Mouse (Mus musculus): ENCODE data around the gene Ahcyl1. TPM values are rescaled to one million over a fixed set of nuclear protein-coding genes. Genes with fewer than 3 reads are reported as not detected.

Ahcyl1 gene
- polyA plus RNA-seq, 1 experiment from 2014 or later, result 103 TPM

- 66% methylated on average over 2 of the region's 2 CpGs for WGBS
- Histone ChIP-seq H3K4me1 (ENCODE audit: control insufficient read depth, insufficient read depth, low read length) (peaks cover 27% of the 10 kb centered on the region), H3K4me2 (replicated peaks; ENCODE audit: low read depth, low read length) (no peak overlapping the region), H3K9me3 (ENCODE audit: control insufficient read depth, low read depth, low read length) (no peaks in the 10 kb centered on the region), H3K4me3 (ENCODE audit: low read depth, low read length) (no peak overlapping the region), H3K27me3 (ENCODE audit: control insufficient read depth, insufficient read depth, low read length) (no peaks in the 10 kb centered on the region), H3K27ac (ENCODE audit: low read length) (no peak overlapping the region; the same call in 1 of the 2 replicates), H3K9ac (replicated peaks; ENCODE audit: low read depth, low read length) (no peak overlapping the region), H3K36me3 (ENCODE audit: control insufficient read depth, insufficient read depth, low read length) (no peaks in the 10 kb centered on the region)
- ATAC-seq (ENCODE audit: insufficient number of reproducible peaks, insufficient read depth, low FRiP score, low read depth), result no peak
Measured at GRCm38 (mm10) chr3:107685652-107686051, 10.7 kb downstream of the Ahcyl1 start.

DNA sequence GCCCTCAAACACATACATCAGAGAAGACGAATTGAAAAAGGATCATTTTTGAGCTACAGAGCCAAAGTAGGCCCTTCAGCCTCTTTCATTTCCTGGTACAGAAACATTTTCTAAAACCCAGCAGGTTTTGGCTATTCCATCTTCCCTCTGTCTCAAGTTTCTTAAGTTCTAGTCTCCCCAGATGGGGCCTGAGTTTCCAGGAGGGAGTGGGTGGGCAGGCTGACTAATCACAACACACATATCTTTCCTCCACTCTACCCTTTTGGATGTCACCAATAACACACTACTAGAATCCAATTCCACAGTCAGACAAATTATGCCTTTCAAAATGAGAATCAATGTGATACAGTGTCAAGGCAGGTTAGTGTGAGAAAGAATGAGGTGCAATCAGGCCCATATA lies 12.8 kb downstream of the Ahcyl1 start:
- no peak for ATAC-seq (ENCODE audit: insufficient number of reproducible peaks, insufficient read depth, low FRiP score, low read depth)

DNA sequence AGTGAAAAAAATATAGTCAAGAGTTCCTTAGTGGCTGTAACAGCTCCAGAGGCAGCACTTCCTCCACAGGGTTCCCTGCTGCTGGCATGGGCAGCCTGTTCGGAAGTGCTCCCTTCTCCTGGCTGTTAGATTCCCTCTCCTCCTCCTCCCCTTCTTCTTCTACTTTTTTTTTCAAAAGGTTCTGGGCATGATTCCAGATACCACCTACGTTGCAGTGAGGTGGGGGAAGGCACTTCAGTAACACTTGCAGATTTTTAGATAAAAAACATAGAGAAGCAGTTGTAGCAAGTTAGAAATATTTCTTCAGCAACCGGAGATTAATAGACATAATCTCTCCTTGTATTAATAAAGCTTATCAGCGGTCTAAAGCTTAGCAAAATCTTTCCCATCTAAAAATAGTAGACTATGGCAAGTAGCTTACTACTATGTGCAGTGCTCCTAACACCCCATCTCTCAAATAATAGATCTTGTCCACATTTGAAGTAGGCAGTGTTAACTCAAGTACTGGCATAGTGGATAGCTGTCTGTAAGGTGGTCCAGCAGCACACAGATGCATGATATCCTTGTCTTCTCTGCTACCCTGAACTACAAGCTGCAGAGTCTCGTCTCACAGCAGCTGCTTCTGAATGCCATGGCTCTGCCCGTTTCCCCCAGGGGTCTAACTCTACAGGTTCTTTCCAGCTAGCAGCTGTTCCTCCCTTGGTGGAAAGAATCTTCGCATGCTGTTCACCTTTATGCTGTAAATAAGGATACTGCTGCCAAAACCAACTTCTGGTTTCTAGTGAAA lies 15.4 kb downstream of the Ahcyl1 start:
- Histone ChIP-seq H3K4me3 (ENCODE audit: low read depth, low read length) (no peak overlapping the region), H3K27ac (ENCODE audit: low read length) (peak overlapping the region; percentile 62; the same call in 1 of the 2 replicates), H3K9me3 (ENCODE audit: control insufficient read depth, low read depth, low read length) (no peaks in the 10 kb centered on the region), H3K4me2 (replicated peaks; ENCODE audit: low read depth, low read length) (0 out of 2 replicates have a peak overlapping the region, but pooled peaks have one; percentile 6), H3K9ac (replicated peaks; ENCODE audit: low read depth, low read length) (no peak overlapping the region), H3K4me1 (ENCODE audit: control insufficient read depth, insufficient read depth, low read length) (peaks cover 14% of the 10 kb centered on the region), H3K27me3 (ENCODE audit: control insufficient read depth, insufficient read depth, low read length) (no peaks in the 10 kb centered on the region), H3K36me3 (ENCODE audit: control insufficient read depth, insufficient read depth, low read length) (peaks cover 5% of the 10 kb centered on the region; the same call in 1 of the 2 replicates)
- ATAC-seq (ENCODE audit: insufficient number of reproducible peaks, insufficient read depth, low FRiP score, low read depth), result peak; percentile 46; the same call in 1 of the 2 replicates
- WGBS, result 24% methylated on average over 7 of the region's 7 CpGs

More for the DNA sequence above, 12.8 kb downstream of the Ahcyl1 start:
- H3K4me3 ChIP-seq (ENCODE audit: low read depth, low read length), result no peak overlapping the region
- peaks cover 16% of the 10 kb centered on the region for H3K4me1 ChIP-seq (ENCODE audit: control insufficient read depth, insufficient read depth, low read length)
- 77% methylated on average over 1 of the region's 1 CpGs for WGBS
- no peak overlapping the region for H3K4me2 ChIP-seq (replicated peaks; ENCODE audit: low read depth, low read length)
- H3K36me3 ChIP-seq (ENCODE audit: control insufficient read depth, insufficient read depth, low read length), result no peaks in the 10 kb centered on the region
- H3K9me3 ChIP-seq (ENCODE audit: control insufficient read depth, low read depth, low read length), result no peaks in the 10 kb centered on the region
- no peak overlapping the region for H3K9ac ChIP-seq (replicated peaks; ENCODE audit: low read depth, low read length)
- H3K27me3 ChIP-seq (ENCODE audit: control insufficient read depth, insufficient read depth, low read length), result no peaks in the 10 kb centered on the region
- H3K27ac ChIP-seq (ENCODE audit: low read length), result no peak overlapping the region

GRCm38 (mm10) chr3:107671509-107671908 lies 24.9 kb downstream of the Ahcyl1 start:
- Histone ChIP-seq H3K4me3 (ENCODE audit: low read depth, low read length) (no peak overlapping the region), H3K36me3 (ENCODE audit: control insufficient read depth, insufficient read depth, low read length) (peaks cover 86% of the 10 kb centered on the region), H3K27me3 (ENCODE audit: control insufficient read depth, insufficient read depth, low read length) (no peaks in the 10 kb centered on the region), H3K9ac (replicated peaks; ENCODE audit: low read depth, low read length) (no peak overlapping the region), H3K9me3 (ENCODE audit: control insufficient read depth, low read depth, low read length) (no peaks in the 10 kb centered on the region), H3K4me1 (ENCODE audit: control insufficient read depth, insufficient read depth, low read length) (no peaks in the 10 kb centered on the region), H3K4me2 (replicated peaks; ENCODE audit: low read depth, low read length) (no peak overlapping the region), H3K27ac (ENCODE audit: low read length) (no peak overlapping the region)
- ATAC-seq (ENCODE audit: insufficient number of reproducible peaks, insufficient read depth, low FRiP score, low read depth), result no peak
- 92% methylated on average over 2 of the region's 2 CpGs for WGBS

- ATAC-seq (ENCODE audit: insufficient number of reproducible peaks, insufficient read depth, low FRiP score, low read depth), result no peak
- Histone ChIP-seq H3K4me3 (ENCODE audit: low read depth, low read length) (no peak overlapping the region), H3K9me3 (ENCODE audit: control insufficient read depth, low read depth, low read length) (no peaks in the 10 kb centered on the region), H3K36me3 (ENCODE audit: control insufficient read depth, insufficient read depth, low read length) (peaks cover 89% of the 10 kb centered on the region), H3K4me1 (ENCODE audit: control insufficient read depth, insufficient read depth, low read length) (no peaks in the 10 kb centered on the region), H3K4me2 (replicated peaks; ENCODE audit: low read depth, low read length) (no peak overlapping the region), H3K27ac (ENCODE audit: low read length) (no peak overlapping the region), H3K9ac (replicated peaks; ENCODE audit: low read depth, low read length) (no peak overlapping the region), H3K27me3 (ENCODE audit: control insufficient read depth, insufficient read depth, low read length) (no peaks in the 10 kb centered on the region)
- 69% methylated on average over 4 of the region's 4 CpGs for WGBS
Measured at GRCm38 (mm10) chr3:107670500-107670899, 25.9 kb downstream of the Ahcyl1 start.

DNA sequence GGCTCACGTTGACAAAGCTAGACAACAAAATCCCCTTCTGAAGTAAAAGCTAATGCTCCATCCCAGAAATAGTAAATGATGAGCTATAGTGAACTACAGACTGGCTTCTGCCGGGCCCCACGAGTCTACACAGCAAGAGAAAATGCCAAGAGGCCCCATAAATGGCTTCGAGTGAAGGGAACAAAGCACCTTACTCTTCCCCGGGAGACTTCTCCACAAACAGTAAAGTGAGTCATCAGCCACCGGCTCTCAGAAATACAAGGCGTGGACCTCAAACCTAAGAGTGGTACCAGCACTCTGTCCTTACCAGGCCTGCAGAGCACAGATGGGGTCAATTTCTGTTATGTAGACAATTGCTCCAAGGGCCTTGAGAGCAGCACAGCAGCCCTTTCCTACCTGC lies 27.6 kb downstream of the Ahcyl1 start:
- H3K4me2 ChIP-seq (replicated peaks; ENCODE audit: low read depth, low read length), result no peak overlapping the region
- 87% methylated on average over 7 of the region's 7 CpGs for WGBS
- no peak overlapping the region for H3K4me3 ChIP-seq (ENCODE audit: low read depth, low read length)
- H3K36me3 ChIP-seq (ENCODE audit: control insufficient read depth, insufficient read depth, low read length), result peaks cover 88% of the 10 kb centered on the region
- no peak overlapping the region for H3K27ac ChIP-seq (ENCODE audit: low read length)
- no peaks in the 10 kb centered on the region for H3K27me3 ChIP-seq (ENCODE audit: control insufficient read depth, insufficient read depth, low read length)
- H3K4me1 ChIP-seq (ENCODE audit: control insufficient read depth, insufficient read depth, low read length), result no peaks in the 10 kb centered on the region
- H3K9ac ChIP-seq (replicated peaks; ENCODE audit: low read depth, low read length), result no peak overlapping the region
- ATAC-seq (ENCODE audit: insufficient number of reproducible peaks, insufficient read depth, low FRiP score, low read depth), result no peak
- no peaks in the 10 kb centered on the region for H3K9me3 ChIP-seq (ENCODE audit: control insufficient read depth, low read depth, low read length)

DNA sequence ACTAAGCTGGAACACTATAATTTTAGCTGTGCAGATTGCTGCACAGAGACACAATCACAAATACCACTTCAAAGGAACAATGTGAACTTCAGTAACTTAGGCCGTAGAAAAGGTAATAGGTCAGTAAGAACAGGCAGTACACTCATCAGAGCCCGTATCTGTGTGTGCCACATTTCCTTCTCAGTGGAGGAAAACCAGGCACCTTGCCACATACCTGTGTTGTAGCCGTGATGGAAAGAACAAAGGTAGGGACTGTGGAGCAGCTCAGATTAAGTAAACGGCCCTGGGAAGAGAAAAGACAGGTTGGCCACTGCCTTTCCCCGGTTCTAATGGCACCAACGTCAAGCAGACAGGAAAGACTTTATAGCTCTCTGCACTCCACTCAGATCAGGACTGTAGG lies 28.9 kb downstream of the Ahcyl1 start:
- Histone ChIP-seq H3K36me3 (ENCODE audit: control insufficient read depth, insufficient read depth, low read length) (peaks cover 82% of the 10 kb centered on the region), H3K9ac (replicated peaks; ENCODE audit: low read depth, low read length) (no peak overlapping the region), H3K27ac (ENCODE audit: low read length) (no peak overlapping the region), H3K4me3 (ENCODE audit: low read depth, low read length) (no peak overlapping the region), H3K9me3 (ENCODE audit: control insufficient read depth, low read depth, low read length) (no peaks in the 10 kb centered on the region), H3K27me3 (ENCODE audit: control insufficient read depth, insufficient read depth, low read length) (no peaks in the 10 kb centered on the region), H3K4me1 (ENCODE audit: control insufficient read depth, insufficient read depth, low read length) (no peaks in the 10 kb centered on the region), H3K4me2 (replicated peaks; ENCODE audit: low read depth, low read length) (no peak overlapping the region)
- WGBS, result 76% methylated on average over 6 of the region's 6 CpGs
- ATAC-seq (ENCODE audit: insufficient number of reproducible peaks, insufficient read depth, low FRiP score, low read depth), result no peak

DNA sequence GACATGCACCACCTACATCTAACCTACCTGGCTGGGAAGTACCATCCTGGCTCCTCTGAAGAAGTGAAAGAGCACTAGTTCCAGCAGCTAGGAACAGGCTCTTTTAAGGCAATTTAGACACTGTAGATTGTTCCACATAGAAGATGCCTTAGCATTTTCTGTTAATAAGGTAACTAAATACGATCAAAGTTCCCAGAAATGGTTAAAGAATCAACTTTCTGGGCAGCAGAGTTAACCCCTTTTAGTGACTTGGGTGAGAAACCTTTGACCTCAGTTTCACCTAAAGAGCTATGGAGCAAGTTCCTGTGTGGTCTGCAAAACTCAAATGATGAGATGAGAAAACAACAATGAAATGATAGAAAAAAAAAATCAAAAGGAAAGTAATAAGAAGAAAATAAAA lies 31.7 kb downstream of the Ahcyl1 start:
- ATAC-seq (ENCODE audit: insufficient number of reproducible peaks, insufficient read depth, low FRiP score, low read depth), result no peak
- Histone ChIP-seq H3K4me1 (ENCODE audit: control insufficient read depth, insufficient read depth, low read length) (no peaks in the 10 kb centered on the region), H3K9ac (replicated peaks; ENCODE audit: low read depth, low read length) (no peak overlapping the region), H3K27ac (ENCODE audit: low read length) (no peak overlapping the region), H3K4me2 (replicated peaks; ENCODE audit: low read depth, low read length) (no peak overlapping the region), H3K4me3 (ENCODE audit: low read depth, low read length) (no peak overlapping the region), H3K36me3 (ENCODE audit: control insufficient read depth, insufficient read depth, low read length) (peaks cover 74% of the 10 kb centered on the region), H3K9me3 (ENCODE audit: control insufficient read depth, low read depth, low read length) (no peaks in the 10 kb centered on the region), H3K27me3 (ENCODE audit: control insufficient read depth, insufficient read depth, low read length) (no peaks in the 10 kb centered on the region)
- 91% methylated on average over 1 of the region's 1 CpGs for WGBS

DNA sequence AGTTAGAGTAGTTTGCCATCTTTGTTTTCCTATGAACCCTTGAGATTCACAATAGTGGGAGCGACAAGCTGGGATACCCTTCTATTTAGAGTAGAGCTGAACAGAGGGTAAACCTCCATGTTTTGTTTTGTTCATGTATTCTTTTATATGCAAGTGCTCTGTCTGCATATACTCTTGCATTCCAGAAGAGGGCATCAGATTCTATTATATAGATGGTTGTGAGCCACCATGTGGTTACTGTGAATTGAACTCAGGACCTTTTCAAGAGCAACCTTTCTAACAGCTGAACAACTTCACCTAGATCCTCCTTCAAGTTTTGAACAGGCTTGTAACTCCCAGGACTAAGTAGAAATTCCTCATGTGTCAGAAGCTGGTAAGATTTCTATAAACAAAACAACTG lies 37.4 kb downstream of the Ahcyl1 start:
- no peaks in the 10 kb centered on the region for H3K27me3 ChIP-seq (ENCODE audit: control insufficient read depth, insufficient read depth, low read length)
- no peak overlapping the region for H3K4me3 ChIP-seq (ENCODE audit: low read depth, low read length)
- H3K9ac ChIP-seq (replicated peaks; ENCODE audit: low read depth, low read length), result no peak overlapping the region
- H3K36me3 ChIP-seq (ENCODE audit: control insufficient read depth, insufficient read depth, low read length), result peaks cover 29% of the 10 kb centered on the region
- H3K4me1 ChIP-seq (ENCODE audit: control insufficient read depth, insufficient read depth, low read length), result no peaks in the 10 kb centered on the region
- no peak overlapping the region for H3K27ac ChIP-seq (ENCODE audit: low read length)
- ATAC-seq (ENCODE audit: insufficient number of reproducible peaks, insufficient read depth, low FRiP score, low read depth), result no peak
- WGBS, result 81% methylated on average over 1 of the region's 1 CpGs
- H3K4me2 ChIP-seq (replicated peaks; ENCODE audit: low read depth, low read length), result no peak overlapping the region
- H3K9me3 ChIP-seq (ENCODE audit: control insufficient read depth, low read depth, low read length), result no peaks in the 10 kb centered on the region
